Mouse (Mus musculus): ENCODE data around the gene Bahd1.
A peak's percentile ranks its signal among the peaks of the same experiment; 100 is the strongest.

The Bahd1 gene

DNA sequence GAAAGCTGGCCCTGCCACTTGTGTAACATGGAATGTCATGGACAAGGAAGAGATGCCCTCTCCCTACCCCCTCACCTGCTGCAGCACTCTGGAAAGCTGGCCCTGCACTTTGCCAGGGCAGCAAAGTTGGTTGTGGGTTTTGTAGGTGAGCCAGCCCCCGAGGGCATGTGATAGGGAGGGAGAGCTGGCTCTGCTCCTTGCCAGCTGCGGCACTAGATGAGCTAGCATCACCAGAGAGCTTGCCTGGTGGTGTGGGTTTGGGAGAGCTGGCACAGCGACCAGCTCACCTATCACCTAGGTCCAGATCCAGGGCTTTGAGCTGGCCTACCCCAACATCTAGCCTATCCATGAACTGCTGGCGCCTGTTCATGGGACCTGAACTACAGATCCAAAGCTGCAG is 48.6 kb downstream of the Bahd1 start:
- DNase-seq, result no peak

DNA sequence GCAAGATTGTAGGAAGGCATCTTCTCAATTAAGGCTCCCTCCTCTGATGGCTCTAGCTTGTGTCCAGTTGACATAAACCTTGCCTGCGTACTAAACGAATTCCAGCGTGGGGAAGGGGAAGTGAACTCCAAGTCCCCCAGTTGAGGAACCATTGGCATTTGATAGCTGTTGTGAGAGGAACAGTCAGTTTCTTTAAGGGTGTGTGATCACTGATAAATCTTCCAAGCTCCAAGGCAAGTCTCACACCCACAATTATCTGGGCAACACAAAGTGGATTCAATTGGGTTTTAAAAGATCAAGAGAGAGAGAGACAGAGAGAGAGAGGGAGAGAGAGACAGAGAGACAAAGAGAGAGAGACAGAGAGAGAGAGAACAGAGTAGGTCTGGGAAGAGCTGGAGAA is 49.5 kb downstream of the Bahd1 start:
- DNase-seq, result no peak

DNA sequence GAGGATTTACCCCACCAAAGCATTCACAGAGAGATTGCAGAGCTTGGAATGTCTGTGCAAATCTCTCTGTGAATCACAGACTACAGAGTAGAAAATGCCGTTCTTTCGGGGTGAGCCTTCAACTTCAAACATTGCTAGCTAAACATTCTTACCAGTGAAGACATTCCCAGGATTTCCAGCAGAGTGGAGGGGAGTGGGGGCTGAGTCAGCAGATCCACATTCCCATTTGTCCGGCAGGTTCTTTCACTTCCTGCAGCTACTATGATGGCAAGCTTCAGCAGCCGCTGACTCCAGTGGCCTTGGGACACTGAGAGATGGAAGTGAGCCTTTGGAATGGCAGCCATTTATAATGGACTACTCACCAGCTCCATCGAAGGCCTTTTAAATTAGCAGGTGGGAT is 56.3 kb downstream of the Bahd1 start:
- no peak for DNase-seq

DNA sequence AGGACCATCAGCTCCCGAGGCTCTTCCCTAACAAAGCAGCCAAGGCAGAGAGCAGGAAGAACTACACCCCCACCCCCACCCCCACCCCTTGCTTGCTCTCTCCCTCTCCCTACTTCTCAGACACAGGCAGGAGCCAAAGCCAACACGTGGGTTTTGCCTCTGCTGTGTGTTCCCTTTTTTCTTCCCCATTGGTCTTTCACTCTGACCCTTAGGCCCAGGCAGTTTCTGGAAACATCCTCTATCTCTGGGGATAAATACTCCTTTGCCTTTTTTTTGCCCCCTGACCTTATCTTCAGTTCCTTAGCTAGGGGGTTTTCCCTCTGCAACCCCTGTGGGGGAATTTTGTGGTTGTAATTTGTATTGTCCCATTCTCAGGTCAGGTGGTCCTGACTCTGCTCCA is 59.5 kb downstream of the Bahd1 start:
- DNase-seq, result no peak

DNA sequence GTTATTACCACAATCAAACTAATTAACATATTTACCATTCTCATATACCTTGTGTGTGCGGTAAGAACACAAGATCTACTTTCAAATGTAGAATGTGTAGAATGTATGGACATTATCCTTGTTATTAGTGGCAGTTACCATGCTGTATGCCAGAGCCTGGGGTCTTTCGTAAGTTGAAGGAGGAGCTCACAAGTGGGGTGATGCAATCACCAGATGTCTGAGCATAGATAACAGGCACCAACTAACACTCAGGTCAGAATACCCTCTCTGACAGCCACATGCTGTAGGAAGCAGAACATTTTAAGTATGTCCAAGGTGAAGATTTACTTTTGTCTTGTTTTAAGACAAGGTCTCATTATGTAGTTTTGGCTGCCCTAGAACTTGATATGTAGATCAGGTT is 60.2 kb downstream of the Bahd1 start:
- DNase-seq, result no peak

DNA sequence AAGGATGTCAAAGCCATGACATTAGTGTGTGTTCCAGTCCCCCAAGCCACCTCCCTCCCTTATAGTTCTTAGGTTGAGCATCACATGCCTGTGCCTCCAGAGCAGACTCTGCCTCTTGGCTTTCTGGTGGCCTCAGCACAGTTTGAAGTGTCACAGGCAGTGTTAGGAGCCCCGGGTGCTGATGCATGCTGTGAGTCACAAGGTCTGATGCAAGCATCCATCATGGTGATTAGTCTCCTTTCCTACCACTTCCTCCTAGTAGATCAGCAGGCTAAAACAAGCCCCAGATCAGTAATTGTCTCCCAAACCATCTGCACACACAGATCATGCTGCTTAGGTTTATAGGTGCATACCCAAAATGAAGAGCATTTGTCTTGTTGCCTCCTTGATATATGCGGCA is 61.4 kb downstream of the Bahd1 start:
- no peak for DNase-seq

DNA sequence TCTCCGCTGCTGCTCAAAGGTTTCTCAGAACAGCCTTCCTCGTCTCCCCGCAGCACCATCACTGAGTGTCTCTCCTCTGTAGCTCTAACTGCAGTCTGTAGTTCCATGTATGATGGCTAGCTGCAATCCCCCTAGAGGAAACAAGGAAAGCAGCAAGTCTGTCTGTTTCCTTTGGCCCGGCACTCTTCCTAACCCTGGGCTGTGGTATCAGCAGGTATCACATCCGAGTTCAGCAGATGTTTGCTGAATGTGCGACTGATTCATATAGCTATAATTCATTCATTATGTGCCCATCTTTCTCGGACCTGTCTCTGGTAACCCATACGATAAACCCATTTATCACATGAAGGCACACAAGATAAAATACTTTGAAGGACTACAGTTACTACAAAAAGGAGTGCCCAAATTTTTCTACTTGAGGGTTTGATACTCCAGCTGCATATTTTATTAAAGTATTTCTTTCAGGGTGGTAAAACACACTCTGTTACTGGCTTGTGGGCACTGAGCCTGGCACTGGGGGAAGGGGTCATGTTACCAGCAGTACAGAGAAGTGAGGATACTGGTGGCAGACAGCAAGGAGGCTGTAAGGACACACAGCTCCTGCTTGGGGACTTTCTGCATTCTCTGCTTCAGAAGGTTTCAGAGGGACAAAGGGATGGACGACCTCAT is 63.0 kb downstream of the Bahd1 start:
- no peak for DNase-seq

DNA sequence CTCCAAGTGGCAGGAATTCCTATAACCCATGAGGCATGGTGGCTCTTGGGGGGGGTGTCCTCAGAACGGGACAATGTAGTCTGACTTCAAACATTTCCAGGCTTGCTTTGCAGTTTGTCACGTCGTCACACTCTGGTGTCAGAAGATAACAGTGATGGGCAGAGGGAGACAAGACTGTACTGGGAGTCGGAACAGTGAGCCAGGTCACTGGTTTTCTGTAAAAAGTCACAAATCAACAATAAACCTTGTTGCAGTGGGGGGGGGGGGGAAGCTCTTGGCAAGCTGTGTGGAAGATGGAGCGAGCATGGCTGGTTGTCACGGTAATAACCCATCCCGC is 63.5 kb downstream of the Bahd1 start:
- DNase-seq, result no peak

DNA sequence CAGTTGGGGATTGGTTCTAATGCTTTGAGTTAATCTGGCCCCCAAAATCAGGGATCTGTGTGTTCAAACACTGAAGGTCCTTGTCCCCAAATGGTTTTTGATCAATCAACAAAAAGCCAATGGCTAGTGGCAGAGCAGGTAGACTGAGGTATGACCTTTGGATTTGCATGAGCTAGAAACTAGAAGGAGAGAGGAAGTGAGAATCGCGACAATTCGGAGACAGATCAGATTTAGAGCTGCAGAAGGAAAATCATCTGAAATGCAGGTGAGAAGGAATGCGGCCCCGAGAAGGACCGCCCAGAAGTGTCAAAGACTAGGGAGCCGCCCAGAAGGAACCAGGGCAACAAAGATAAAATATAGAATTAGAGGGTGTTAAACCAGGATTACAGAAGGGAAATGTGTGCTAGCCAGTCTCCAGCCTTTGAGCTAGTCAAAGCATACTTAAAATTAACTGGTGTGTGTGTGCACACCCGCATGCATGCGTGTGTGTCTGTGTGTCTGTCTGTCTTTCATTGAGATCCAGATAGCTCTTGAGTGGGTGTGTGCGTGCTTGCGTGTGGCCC is 69.5 kb downstream of the Bahd1 start:
- no peak for DNase-seq

DNA sequence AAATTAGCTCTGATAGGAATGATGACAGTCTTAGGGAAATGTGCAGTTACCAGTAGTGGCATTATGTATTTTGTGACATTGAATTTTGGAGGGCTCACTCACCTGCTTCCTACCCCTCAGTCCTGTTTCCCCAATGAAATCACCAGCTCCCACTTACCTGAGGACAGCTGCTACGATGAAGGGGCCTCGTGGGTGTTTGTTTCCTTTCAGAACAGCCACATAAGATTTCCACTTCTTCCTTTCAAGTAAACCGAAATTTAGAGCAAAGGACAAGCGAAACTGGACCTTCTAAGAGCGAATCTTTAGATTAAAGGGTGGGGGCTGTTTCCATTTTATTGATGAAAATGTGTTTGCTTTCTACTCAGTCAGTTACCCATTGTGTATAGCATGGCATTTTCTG is 71.9 kb downstream of the Bahd1 start:
- no peak for DNase-seq

DNA sequence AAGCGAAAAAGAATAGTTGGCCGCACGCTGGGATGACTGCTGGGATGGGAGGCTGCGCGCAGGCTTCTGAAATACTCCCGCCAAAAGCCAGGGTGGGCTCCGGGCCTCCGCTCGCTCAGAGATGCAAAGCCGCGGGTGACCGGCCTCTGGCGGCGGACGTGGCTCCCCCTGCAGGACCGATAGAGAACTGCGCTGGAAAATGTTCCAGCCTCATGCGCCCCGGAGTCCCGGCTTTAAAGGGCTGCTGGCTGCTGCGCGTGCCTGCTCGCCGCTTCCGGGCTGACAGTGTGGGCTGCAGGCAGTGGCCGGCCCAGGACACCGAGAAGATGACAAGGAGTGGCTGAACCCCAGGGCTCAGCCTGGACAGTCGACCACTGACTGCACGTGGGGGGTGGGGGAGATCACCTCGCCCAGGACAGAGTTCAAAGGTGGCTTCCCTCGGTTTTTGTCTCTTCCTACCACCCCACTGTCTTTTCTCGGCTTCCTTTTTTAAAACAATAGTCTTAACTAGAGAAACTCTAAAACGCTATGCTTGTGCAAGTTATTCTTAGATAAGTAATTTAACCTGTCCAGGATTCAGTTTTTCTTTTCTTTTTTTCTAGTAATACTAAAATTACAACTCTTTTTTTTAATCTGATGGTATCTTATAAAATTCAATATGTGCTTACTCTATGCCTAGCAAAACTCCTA is 72.7 kb downstream of the Bahd1 start:
- peak; percentile 85 for DNase-seq
